Mouse (Mus musculus) kidney, embryonic 14.5 days (tissue): ENCODE results near the gene Prg3. TPM values are rescaled to one million over a fixed set of nuclear protein-coding genes. Genes with fewer than 3 reads are reported as not detected.

Experiments used
- ATAC-seq: fragments of 200-750 bp; cut with Nextera tagmentation; 2 replicates; pipeline ENCODE4 v1.8.0; 2017; ENCODE audit warnings: moderate number of reproducible peaks, mild to moderate bottlenecking, moderate TSS enrichment, moderate library complexity; ENCODE audit not compliant: low FRiP score, low TSS enrichment
- H3K27ac ChIP-seq: fragments of 300-500 bp; sonication (generic); 2 replicates; pipeline ENCODE4 v1.5.1; 2014; ENCODE audit warnings: low read depth, mild to moderate bottlenecking, low read length, moderate library complexity, mixed read lengths
- H3K27me3 ChIP-seq: fragments of 300-500 bp; sonication (generic); 2 replicates; pipeline ENCODE4 v1.6.1; 2014; ENCODE audit warnings: mild to moderate bottlenecking, low read length; ENCODE audit not compliant: control insufficient read depth, insufficient read depth
- H3K36me3 ChIP-seq: fragments of 300-500 bp; sonication (generic); 2 replicates; pipeline ENCODE4 v1.6.1; 2014; ENCODE audit warnings: low read length, mixed read lengths; ENCODE audit not compliant: control insufficient read depth, insufficient read depth
- H3K4me1 ChIP-seq: fragments of 300-500 bp; sonication (generic); 2 replicates; pipeline ENCODE4 v1.6.1; 2014; ENCODE audit warnings: low read length, mixed read lengths; ENCODE audit not compliant: control insufficient read depth, insufficient read depth
- H3K4me2 ChIP-seq: fragments of 300-500 bp; sonication (generic); replicated peaks from 2 replicates; pipeline ENCODE4 v1.6.1; 2014; ENCODE audit warnings: low read depth, mild to moderate bottlenecking, low read length
- H3K4me3 ChIP-seq: fragments of 300-500 bp; sonication (generic); 2 replicates; pipeline ENCODE4 v1.5.1; 2014; ENCODE audit warnings: mild to moderate bottlenecking, low read length
- H3K9ac ChIP-seq: fragments of 300-500 bp; sonication (generic); 2 replicates; pipeline ENCODE4 v1.6.1; 2014; ENCODE audit warnings: low read depth, mild to moderate bottlenecking, low read length, moderate library complexity
- H3K9me3 ChIP-seq: fragments of 300-500 bp; sonication (generic); 2 replicates; pipeline ENCODE4 v1.6.1; 2016; ENCODE audit warnings: low read length; ENCODE audit not compliant: control insufficient read depth
- WGBS: fragments of 180-500 bp; shearing (Covaris S2); extraction: QIAGEN DNeasy Blood & Tissue Kit; methylation state at CpG from one replicate; pipeline ENCODE4 v1.1.7; 2014; 5-methylcytosine and 5-hydroxymethylcytosine counted together
- polyA plus RNA-seq: library from polyadenylated mRNA; unstranded; fragments of >200 nt; fragmentation: Nextera tagmentation; extraction: Ambion mirVana; gene quantifications from 2 replicates; pipeline ENCODE4 v1.2.1, GENCODE M21; 2014

Prg3 gene
- polyA plus RNA-seq, 1 experiment from 2014 or later: not detected

DNA sequence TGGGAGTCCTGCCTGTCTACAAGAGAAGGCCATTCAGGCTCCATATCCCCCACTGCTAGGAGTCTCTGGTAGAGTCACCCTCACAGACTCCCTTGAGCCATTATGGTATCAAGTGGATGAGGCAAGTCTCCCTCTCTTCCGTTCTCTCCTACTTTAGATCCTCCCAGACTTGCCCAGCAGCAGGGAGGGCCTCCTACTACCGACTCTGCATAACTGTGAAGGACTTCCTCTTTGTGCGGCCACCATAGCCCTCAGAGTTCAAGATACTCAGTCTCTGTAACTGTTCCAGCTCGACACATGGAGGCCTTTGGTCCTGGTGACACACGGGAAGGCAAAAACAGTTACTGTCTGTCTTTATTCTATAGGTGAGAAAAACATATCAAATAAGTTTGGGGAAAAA lies 39.3 kb downstream of the Prg3 start:
- no peak for ATAC-seq
- H3K36me3 ChIP-seq: no peaks in the 10 kb centered on the region
- no peak overlapping the region for H3K9ac ChIP-seq
- no peaks in the 10 kb centered on the region for H3K27me3 ChIP-seq
- no peak overlapping the region for H3K4me3 ChIP-seq
- no peaks in the 10 kb centered on the region for H3K4me1 ChIP-seq
- H3K27ac ChIP-seq: no peak overlapping the region
- H3K9me3 ChIP-seq: no peaks in the 10 kb centered on the region
- H3K4me2 ChIP-seq: no peak overlapping the region
- whole genome bisulfite sequencing: 76% methylated on average over 5 of the region's 5 CpGs

DNA sequence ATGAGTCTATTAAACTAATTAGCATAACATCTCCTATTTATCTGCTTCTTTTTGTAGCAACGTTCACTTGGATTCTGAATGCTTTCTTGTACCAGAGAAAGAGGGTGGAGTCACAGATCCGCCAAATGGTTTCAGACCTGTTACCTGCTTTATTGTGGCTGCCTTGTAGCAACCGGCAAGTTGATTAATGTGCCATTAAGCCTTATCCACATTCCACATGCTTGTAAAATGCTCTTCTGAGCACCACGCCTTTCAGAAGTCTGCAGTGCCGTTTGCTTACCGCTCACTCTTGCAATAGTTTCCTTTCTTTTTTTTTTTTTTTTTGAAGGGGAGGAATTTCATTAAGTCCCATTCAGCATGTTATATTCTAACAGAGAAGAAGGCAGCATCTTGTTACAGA lies 41.9 kb downstream of the Prg3 start:
- H3K4me3 ChIP-seq: no peak overlapping the region
- H3K9ac ChIP-seq: no peak overlapping the region
- no peak overlapping the region for H3K27ac ChIP-seq
- 30% methylated on average over 6 of the region's 6 CpGs for WGBS
- no peaks in the 10 kb centered on the region for H3K36me3 ChIP-seq
- H3K4me1 ChIP-seq: no peaks in the 10 kb centered on the region
- no peaks in the 10 kb centered on the region for H3K9me3 ChIP-seq
- no peak overlapping the region for H3K4me2 ChIP-seq
- no peak for ATAC-seq
- no peaks in the 10 kb centered on the region for H3K27me3 ChIP-seq

DNA sequence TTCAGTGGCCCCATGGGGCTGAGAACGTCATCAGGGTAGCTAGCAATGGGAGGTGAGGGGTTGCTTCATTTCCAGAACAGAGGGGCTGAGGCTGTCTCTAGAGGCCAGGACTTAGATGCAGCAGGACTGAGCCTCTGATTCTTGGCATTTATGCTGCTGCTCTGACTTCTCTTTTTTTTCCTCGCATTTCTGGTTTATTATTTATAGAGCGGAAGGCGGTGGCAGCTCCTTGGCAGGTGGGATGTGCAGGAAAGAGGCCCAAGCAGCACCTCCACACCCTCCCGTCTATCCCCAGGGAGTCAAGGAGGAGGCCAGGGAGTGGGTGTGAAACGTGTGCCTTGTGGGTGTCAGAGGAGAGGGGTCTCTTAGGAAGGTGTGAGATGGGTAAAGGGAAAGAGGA lies 43.0 kb downstream of the Prg3 start:
- Histone ChIP-seq H3K9me3 (no peaks in the 10 kb centered on the region), H3K27me3 (no peaks in the 10 kb centered on the region), H3K27ac (no peak overlapping the region), H3K4me1 (no peaks in the 10 kb centered on the region), H3K4me3 (no peak overlapping the region), H3K4me2 (no peak overlapping the region), H3K9ac (no peak overlapping the region), H3K36me3 (no peaks in the 10 kb centered on the region)
- 62% methylated on average over 6 of the region's 6 CpGs for WGBS
- ATAC-seq: no peak

DNA sequence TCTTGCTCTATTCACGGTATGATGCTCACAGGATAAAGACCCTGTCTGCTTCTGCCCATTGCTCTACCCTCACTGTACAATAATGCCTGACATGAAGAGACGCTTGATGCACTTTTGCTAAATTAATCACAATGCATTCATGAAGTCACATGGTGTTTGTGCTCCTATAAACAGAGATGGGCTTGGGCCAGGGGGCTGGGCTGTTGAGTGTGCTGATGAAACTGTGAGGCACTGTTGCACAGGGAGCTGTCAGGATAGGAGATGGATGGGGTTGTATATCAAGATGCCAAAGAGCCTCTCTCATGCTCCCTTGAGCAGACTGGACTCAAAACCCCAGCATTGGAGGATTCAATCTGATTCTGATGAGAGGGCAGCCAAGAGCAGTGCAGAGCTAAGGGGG lies 45.1 kb downstream of the Prg3 start:
- Histone ChIP-seq H3K4me3 (no peak overlapping the region), H3K9me3 (no peaks in the 10 kb centered on the region), H3K4me2 (no peak overlapping the region), H3K9ac (no peak overlapping the region), H3K27ac (no peak overlapping the region), H3K36me3 (no peaks in the 10 kb centered on the region), H3K4me1 (0 out of 2 replicates have a peak, but pooled peaks cover 2% of the 10 kb centered on the region), H3K27me3 (no peaks in the 10 kb centered on the region)
- WGBS: 79% methylated on average over 2 of the region's 2 CpGs
- no peak for ATAC-seq

DNA sequence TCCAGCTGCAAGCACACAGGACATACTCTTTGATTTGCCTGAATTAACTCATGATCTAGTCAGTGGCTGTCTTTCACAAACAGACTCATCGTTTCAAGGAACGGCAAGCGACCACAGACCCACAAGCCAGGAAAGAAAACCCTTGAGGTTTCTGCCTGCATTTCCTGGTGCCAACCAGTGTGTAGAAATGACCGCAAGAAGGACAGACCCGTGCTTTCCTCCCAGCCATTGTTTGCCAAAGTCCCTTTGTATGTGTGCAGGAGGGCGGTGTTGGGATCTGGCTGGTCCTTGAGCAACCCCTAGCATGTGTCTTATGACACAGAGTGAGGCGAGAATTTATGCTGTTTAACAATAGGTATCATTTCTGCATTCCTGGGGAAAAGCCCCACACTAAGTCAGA lies 46.2 kb downstream of the Prg3 start:
- Histone ChIP-seq H3K4me1 (0 out of 2 replicates have a peak, but pooled peaks cover 5% of the 10 kb centered on the region), H3K27ac (no peak overlapping the region), H3K27me3 (no peaks in the 10 kb centered on the region), H3K4me3 (no peak overlapping the region), H3K9me3 (no peaks in the 10 kb centered on the region), H3K36me3 (peaks cover 5% of the 10 kb centered on the region; the same call in 1 of the 2 replicates), H3K9ac (no peak overlapping the region), H3K4me2 (no peak overlapping the region)
- ATAC-seq: no peak
- WGBS: 86% methylated on average over 7 of the region's 7 CpGs

DNA sequence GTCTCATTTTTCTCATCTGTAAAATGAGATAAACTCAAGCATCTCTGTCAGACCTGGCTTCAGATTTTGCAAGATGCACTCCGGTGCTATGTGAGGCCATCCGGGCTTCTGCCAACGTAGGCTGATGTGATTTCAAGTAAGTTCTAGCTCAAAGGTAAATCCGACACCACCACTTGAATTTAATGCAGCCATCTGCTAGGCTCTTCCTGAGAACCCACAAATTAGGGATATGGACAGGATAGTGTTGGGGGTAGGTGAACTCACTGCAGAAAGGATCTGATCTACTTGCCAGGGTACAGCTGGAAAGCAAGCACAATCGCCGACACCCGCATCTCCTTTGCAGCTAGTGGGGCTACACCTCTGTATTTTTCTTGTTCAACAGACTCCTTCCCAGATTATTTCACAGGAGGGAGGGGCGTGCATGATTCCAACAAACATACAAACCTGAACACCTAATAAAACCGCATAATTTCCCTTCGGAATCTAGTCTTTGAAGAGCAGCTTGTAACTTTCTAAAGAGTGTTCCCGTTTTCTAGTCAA lies 48.6 kb downstream of the Prg3 start:
- Histone ChIP-seq H3K9me3 (no peaks in the 10 kb centered on the region), H3K4me3 (peak overlapping the region; percentile 84), H3K9ac (peak overlapping the region; percentile 95), H3K36me3 (peaks cover 29% of the 10 kb centered on the region), H3K4me1 (0 out of 2 replicates have a peak, but pooled peaks cover 5% of the 10 kb centered on the region), H3K27ac (peak overlapping the region; percentile 62; the same call in 1 of the 2 replicates), H3K4me2 (peak overlapping the region; percentile 64), H3K27me3 (no peaks in the 10 kb centered on the region)
- ATAC-seq: peak; percentile 34
- WGBS: 5% methylated on average over 11 of the region's 11 CpGs

DNA sequence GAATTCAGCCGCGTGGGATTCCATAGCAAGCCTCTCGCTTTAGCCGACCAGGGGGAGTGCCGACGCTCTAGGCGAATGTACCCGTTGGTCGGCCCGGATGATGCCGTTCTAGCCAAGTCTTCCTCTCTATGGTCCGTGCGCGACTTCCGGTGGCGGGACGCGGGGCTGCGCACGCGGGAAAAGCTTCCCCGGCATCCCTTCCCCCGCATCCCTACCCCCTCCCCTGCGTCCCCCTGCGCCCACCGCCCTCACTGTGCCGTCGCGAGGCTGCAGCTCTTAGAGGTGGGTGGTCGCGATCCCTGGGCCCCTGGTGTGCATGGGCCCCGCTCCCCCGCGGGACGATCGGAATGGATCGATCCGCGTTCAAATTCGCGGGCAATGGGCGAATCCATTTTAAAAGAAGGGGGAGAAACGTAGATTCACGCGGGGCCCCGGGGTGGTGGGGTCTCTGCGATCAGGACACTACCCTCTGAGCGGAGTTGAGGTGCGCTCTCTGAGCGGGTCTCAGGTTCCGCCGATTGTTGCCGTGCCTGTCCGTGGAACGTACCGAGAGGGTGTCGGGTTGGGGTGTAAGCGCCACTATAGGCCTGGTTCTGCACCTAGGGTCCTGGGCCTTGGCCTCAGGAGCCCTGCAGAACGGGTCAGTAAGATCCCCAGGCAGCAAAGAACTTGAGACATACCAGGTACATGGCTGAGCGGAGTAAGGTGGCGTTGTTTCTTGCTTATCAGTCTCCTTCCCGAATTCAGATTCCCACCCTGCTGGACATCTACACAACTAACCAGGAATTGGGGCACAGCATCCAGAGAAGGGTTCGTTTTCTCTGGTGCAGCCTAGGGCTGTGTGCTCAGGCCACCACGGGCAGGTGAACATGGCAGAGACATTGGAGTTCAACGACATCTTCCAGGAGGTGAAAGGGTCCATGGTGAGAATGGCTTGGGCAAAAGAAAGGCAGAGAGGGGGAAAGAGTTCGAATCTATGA lies 49.3 kb downstream of the Prg3 start, which contains the start of the genes Ssrp1 and P2rx3:
Ssrp1 (plus strand) TSS at position 188 of the 980 bp plus-strand sequence.
P2rx3 (minus strand) TSS at position 416 of the 980 bp plus-strand sequence.
- peaks cover 37% of the 10 kb centered on the region for H3K36me3 ChIP-seq
- H3K9ac ChIP-seq: peak within 1 kb of the TSS; percentile 95
- WGBS: under 1% methylated on average over 60 of the region's 66 CpGs

DNA sequence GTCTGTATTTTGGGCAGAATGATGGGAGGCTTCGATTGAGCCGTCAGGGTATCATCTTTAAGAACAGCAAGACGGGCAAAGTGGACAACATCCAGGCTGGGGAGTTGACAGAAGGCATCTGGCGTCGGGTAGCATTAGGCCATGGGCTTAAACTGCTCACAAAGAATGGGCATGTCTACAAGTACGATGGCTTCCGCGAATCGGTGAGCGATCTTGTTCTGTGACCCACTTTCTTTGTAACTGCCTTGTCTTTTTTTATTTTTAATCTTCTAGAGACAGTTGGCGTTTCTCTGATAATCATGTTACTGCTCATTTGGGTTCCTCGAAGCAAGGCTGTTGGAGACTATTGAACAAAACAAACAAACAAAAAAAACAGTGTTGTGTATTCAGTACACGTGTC lies 50.3 kb downstream of the Prg3 start:
- no peak overlapping the region for H3K27ac ChIP-seq
- H3K4me2 ChIP-seq: peak overlapping the region; percentile 89
- H3K4me1 ChIP-seq: 0 out of 2 replicates have a peak, but pooled peaks cover 5% of the 10 kb centered on the region
- H3K4me3 ChIP-seq: peak overlapping the region; percentile 84
- no peaks in the 10 kb centered on the region for H3K27me3 ChIP-seq
- peaks cover 47% of the 10 kb centered on the region for H3K36me3 ChIP-seq
- 75% methylated on average over 13 of the region's 13 CpGs for WGBS
- ATAC-seq: no peak
- peak overlapping the region; percentile 95 for H3K9ac ChIP-seq
- H3K9me3 ChIP-seq: no peaks in the 10 kb centered on the region

More for the DNA sequence above, 49.3 kb downstream of the Prg3 start, which contains the start of the genes Ssrp1 and P2rx3:
- Histone ChIP-seq H3K4me1 (0 out of 2 replicates have a peak, but pooled peaks cover 5% of the 10 kb centered on the region), H3K9me3 (no peaks in the 10 kb centered on the region), H3K27ac (peak within 1 kb of the TSS; percentile 80), H3K27me3 (no peaks in the 10 kb centered on the region), H3K4me3 (peak within 1 kb of the TSS; percentile 84), H3K4me2 (peak within 1 kb of the TSS; percentile 89)
- peak; percentile 95 for ATAC-seq
